In the genomic region with DNA sequence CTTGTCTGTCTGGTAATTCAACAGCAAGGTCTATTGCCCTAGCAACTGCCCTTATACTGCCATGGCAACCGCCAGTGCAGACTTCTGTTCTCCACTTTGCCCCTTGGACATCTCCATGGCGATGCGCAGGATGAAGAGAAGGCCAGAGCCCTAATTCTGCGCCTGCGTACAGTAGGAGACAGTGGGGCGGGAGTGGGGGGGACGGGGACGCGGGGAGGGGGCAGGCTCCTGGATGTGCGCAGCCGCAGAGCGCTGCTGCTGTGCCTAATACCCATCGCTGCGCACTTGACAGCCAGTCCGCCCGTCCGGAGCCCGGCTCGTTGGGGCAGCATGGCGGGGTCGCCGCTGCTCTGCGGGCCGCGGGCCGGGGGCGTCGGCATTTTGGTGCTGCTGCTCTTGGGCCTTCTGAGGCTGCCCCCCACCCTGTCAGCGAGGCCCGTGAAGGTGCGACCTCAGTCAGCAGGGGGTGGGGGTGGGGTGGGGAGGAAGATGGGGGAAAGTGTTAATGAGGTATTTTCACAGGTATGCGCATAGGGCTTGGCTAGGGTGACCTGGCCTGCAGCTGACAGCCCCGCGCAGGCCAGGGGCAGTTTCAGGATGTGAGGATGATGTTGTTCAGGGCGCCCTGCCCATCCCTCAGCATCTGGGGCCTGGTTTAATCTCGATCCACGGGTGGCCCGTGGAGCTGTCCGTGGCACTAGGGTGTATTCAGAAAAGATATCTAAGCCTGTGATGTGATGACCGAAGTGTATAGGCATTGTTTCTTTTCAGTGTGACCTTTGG, we compare ENCODE assay signal across 8 mouse cellular contexts. TPM values are rescaled to one million over a fixed set of nuclear protein-coding genes. Genes with fewer than 3 reads are reported as not detected.
DNase-seq lines count a peak whose midpoint lies in the region; ATAC-seq and TF ChIP-seq lines count a peak whose summit lies in the region.

A gene (plus strand): TSS at position 222 of the 783 bp plus-strand sequence.

- TF ChIP-seq CTCF in layer of hippocampus, adult 2 months (conservative IDR thresholded peaks at IDR 0.05), result no peak

- peak; percentile 46 for DNase-seq in Muller cell, postnatal 12 days (ENCODE audit: inconsistent ontology term)
- DNase-seq in adrenal gland, postnatal 36 days, result peak in 1 of 2 experiments; percentile 17
- peak; percentile 37 to 50 for DNase-seq in layer of hippocampus, adult 2 months (ENCODE audit: low spot score in 2 of 2)
- DNase-seq in midbrain, embryonic 14.5 days, result peak; percentile 90
- no peak for DNase-seq in urinary bladder, postnatal 25 days (ENCODE audit: low spot score)
- DNase-seq in ovary, postnatal 10 days (ENCODE audit: low spot score), result no peak
- no peak for DNase-seq in testis, postnatal 10 days (ENCODE audit: low spot score)

- H3K4me2 ChIP-seq in embryonic facial prominence, embryonic 15.5 days (replicated peaks), result peak within 1 kb of the TSS; percentile 38
- H3K4me2 ChIP-seq in midbrain, embryonic 14.5 days (ENCODE audit: low read length), result peak within 1 kb of the TSS; percentile 63

- no peak for ATAC-seq in embryonic facial prominence, embryonic 15.5 days (ENCODE audit: insufficient number of reproducible peaks, low FRiP score, low TSS enrichment, low read depth)
- peak; percentile 89 for ATAC-seq in midbrain, embryonic 14.5 days (ENCODE audit: low FRiP score, low TSS enrichment)

- 19% methylated on average over 31 of the region's 40 CpGs for WGBS in embryonic facial prominence, embryonic 15.5 days
- 17% methylated on average over 40 of the region's 40 CpGs for WGBS in midbrain, embryonic 14.5 days

- H3K27ac ChIP-seq in embryonic facial prominence, embryonic 15.5 days (replicated peaks), result no peak within 1 kb of the TSS
- peak within 1 kb of the TSS; percentile 87 for H3K27ac ChIP-seq in layer of hippocampus, adult 2 months
- peak within 1 kb of the TSS; percentile 83 for H3K27ac ChIP-seq in midbrain, embryonic 14.5 days (replicated peaks; ENCODE audit: low read depth, low read length)

- H3K9ac ChIP-seq in embryonic facial prominence, embryonic 15.5 days, result no peak within 1 kb of the TSS
- H3K9ac ChIP-seq in midbrain, embryonic 14.5 days (replicated peaks; ENCODE audit: low read length), result peak within 1 kb of the TSS; percentile 56

- no peaks in the 10 kb centered on the region for H3K36me3 ChIP-seq in embryonic facial prominence, embryonic 15.5 days
- H3K36me3 ChIP-seq in midbrain, embryonic 14.5 days (ENCODE audit: control insufficient read depth, insufficient read depth, low read length), result peaks cover 16% of the 10 kb centered on the region

- peaks cover 8% of the 10 kb centered on the region for H3K4me1 ChIP-seq in embryonic facial prominence, embryonic 15.5 days
- H3K4me1 ChIP-seq in midbrain, embryonic 14.5 days (ENCODE audit: control insufficient read depth, insufficient read depth, low read length), result peaks cover 8% of the 10 kb centered on the region; the same call in 1 of the 2 replicates

- H3K9me3 ChIP-seq in embryonic facial prominence, embryonic 15.5 days (replicated peaks), result no peaks in the 10 kb centered on the region
- no peaks in the 10 kb centered on the region for H3K9me3 ChIP-seq in midbrain, embryonic 14.5 days (ENCODE audit: control insufficient read depth, low read length)

- peak within 1 kb of the TSS; percentile 22 for H3K4me3 ChIP-seq in embryonic facial prominence, embryonic 15.5 days (replicated peaks)
- peak within 1 kb of the TSS; percentile 60 for H3K4me3 ChIP-seq in layer of hippocampus, adult 2 months
- H3K4me3 ChIP-seq in midbrain, embryonic 14.5 days (replicated peaks; ENCODE audit: low read depth, low read length), result peak within 1 kb of the TSS; percentile 47

- peaks cover 50% of the 10 kb centered on the region for H3K27me3 ChIP-seq in embryonic facial prominence, embryonic 15.5 days
- H3K27me3 ChIP-seq in midbrain, embryonic 14.5 days (ENCODE audit: control insufficient read depth, insufficient read depth, low read length), result no peaks in the 10 kb centered on the region

RNA-seq across cellular contexts. Expression of the gene that starts here (rescaled TPM):
- total RNA-seq in adrenal gland, postnatal 36 days (2021), result 10 to 100 TPM; 28.0 to 39.7 TPM
- polyA plus RNA-seq in embryonic facial prominence, embryonic 15.5 days (2015; fragmentation: Nextera tagmentation; extraction: Ambion mirVana), result 1.7 and 2.7 TPM in 2 replicates
- total RNA-seq in layer of hippocampus, adult 2 months (2021), result 100 to 1,000 TPM; 376 to 404 TPM
- polyA plus RNA-seq in midbrain, embryonic 14.5 days (2014; fragmentation: Nextera tagmentation; extraction: Ambion mirVana), result 197 and 199 TPM in 2 replicates

Comparison
In these comparisons a context has a peak if more than half of its experiments do, and no peak if none do; other contexts are left out.
1. RNA of the gene that starts here (total RNA-seq): 376 to 404 TPM in layer of hippocampus, adult 2 months; 28.0 to 39.7 TPM in adrenal gland, postnatal 36 days; every median in the first group is over 4 times any median in the second.
2. RNA of the gene that starts here (polyA plus RNA-seq): 197 to 199 TPM in midbrain, embryonic 14.5 days; 1.7 to 2.7 TPM in embryonic facial prominence, embryonic 15.5 days; every median in the first group is over 10 times any median in the second.
3. DNase-seq: peak in Muller cell, postnatal 12 days (single experiment), layer of hippocampus, adult 2 months (2 of 2) and midbrain, embryonic 14.5 days (single experiment); none in urinary bladder, postnatal 25 days (single experiment), ovary, postnatal 10 days (single experiment) and testis, postnatal 10 days (single experiment).
4. Peak in every context shown above with its lines, with median percentiles within 50 percentile points of each other: H3K4me3 ChIP-seq.